Mouse (Mus musculus): Measurements from ENCODE around the gene Nectin1. TPM values are rescaled to one million over a fixed set of nuclear protein-coding genes. Genes with fewer than 3 reads are reported as not detected.

Gene Nectin1
- polyA plus RNA-seq, 1 experiment from 2014 or later = 13.0 TPM

DNA sequence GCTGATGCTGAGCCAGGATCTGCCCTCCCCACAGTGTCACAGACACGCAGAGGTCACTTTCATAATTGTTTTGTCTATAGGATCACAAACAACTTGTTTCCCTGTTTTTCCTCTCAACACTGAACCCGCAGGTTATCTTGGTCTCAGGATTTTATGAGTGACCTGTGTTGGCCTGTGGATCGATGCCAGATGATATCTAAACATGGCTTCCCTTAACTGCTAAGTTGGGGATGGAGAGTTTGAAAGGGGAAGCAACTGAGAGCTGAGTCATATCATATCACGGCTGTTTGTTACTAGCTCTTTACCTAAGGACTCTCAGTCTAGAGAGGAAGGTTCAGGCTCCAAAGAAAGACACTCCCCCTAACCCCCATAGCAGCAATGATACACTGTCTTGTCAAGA lies 11.7 kb downstream of the Nectin1 start:
- 73% methylated on average over 4 of the region's 4 CpGs for WGBS
- peak overlapping the region; percentile 33; the same call in 1 of the 2 replicates for H3K9ac ChIP-seq
- H3K27me3 ChIP-seq = no peaks in the 10 kb centered on the region
- H3K4me1 ChIP-seq = peaks cover 98% of the 10 kb centered on the region
- peak overlapping the region; percentile 88 for H3K27ac ChIP-seq
- no peaks in the 10 kb centered on the region for H3K36me3 ChIP-seq
- H3K4me3 ChIP-seq = no peak overlapping the region
- no peak for ATAC-seq (ENCODE audit: low FRiP score)
- peak overlapping the region; percentile 14; the same call in 1 of the 2 replicates for H3K4me2 ChIP-seq (replicated peaks)
- no peaks in the 10 kb centered on the region for H3K9me3 ChIP-seq (replicated peaks)

DNA sequence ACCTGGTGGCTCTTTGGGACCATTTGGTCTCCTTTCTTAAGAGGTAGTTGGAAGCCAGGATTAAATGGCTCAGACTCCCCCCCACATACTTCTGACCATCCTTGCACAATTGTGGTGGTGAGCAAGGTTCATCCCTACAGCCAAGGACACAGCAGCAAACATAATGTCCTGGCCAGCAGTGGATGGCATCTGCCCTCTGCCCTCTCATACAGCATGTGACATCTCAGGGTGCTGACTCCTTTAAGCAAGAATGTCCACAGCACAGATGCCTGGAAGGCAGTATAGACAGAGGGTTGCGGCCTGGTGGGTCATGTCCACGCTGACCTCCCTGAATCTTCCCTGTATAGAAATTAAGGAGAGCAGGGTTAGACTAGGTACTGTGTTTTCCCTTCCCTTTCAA lies 12.1 kb downstream of the Nectin1 start:
- WGBS = 84% methylated on average over 2 of the region's 2 CpGs
- Histone ChIP-seq H3K4me3 (no peak overlapping the region), H3K4me1 (peaks cover 96% of the 10 kb centered on the region), H3K27ac (0 out of 2 replicates have a peak overlapping the region, but pooled peaks have one; percentile 2), H3K36me3 (no peaks in the 10 kb centered on the region), H3K4me2 (replicated peaks) (no peak overlapping the region), H3K9ac (no peak overlapping the region), H3K27me3 (no peaks in the 10 kb centered on the region), H3K9me3 (replicated peaks) (no peaks in the 10 kb centered on the region)
- no peak for ATAC-seq (ENCODE audit: low FRiP score)

DNA sequence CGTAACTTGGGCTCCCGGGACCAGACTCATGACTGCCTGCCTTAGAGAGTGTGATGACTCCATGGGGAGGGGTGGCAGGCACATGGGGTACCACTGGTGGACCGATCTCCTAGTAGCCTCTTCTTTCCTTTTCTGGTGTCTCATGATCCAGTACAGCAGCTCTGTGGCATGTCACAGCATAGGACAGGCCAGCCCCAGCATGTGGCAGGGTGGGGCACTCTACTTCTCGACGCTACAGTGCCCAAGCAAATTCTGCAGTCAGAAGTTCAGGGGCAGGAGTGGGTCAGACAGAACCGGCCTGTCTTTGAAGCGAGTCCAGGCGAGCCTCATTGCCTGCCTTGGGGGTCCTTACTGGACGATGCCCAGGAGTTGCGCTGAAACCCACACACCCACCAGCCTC lies 13.4 kb downstream of the Nectin1 start:
- H3K4me2 ChIP-seq (replicated peaks) = no peak overlapping the region
- H3K36me3 ChIP-seq = no peaks in the 10 kb centered on the region
- H3K4me3 ChIP-seq = no peak overlapping the region
- H3K27me3 ChIP-seq = no peaks in the 10 kb centered on the region
- no peak overlapping the region for H3K9ac ChIP-seq
- H3K9me3 ChIP-seq (replicated peaks) = no peaks in the 10 kb centered on the region
- H3K27ac ChIP-seq = no peak overlapping the region
- 75% methylated on average over 9 of the region's 10 CpGs for WGBS
- peaks cover 96% of the 10 kb centered on the region for H3K4me1 ChIP-seq
- ATAC-seq (ENCODE audit: low FRiP score) = no peak

DNA sequence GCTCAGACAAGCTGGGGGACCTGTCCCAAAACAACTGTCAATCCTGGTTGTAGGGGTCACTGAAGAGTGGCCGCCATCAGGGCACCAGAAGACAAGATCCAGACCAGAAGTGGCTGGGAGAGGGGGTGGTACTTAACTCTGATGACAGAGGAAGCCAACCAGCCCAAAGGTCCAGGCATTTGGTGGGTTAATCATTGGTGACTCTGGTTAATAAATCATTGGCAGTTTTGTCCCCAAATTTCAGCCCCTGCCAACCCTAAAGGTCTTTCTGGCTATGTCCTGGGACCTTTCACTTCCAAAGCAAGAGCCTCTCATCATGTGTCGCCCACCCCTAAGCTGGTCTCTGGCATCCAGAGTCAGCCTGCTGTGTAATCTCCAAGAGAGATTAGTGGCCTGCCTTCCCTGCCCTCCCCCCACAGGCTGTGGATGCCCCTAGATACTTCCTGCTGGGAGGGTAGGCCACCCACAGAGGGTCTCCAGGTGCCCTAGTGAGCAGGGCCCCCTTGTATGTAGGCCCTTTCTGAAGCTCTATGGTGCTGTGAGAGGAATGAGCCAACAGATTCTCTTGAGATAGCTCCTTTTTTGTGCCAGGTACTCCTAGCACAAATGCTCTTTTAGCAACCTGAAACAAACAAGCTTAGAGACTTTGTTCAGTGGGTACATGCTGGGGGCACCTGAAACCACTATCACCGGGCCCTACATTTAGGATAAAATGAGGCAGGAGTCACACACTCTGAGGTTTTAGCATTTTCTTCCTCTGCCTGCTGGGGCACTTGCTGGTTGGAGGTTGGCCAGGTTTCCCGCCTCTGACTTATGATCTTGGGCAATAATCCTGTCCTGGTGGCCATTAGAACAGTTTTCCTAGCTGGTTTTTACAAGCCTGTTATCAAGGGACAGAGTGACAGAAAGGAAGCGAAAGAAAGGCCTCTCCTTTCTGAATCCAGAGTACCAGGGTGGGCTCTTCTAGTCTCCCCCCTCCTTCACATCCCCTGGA lies 14.5 kb downstream of the Nectin1 start:
- Histone ChIP-seq H3K27ac (no peak overlapping the region), H3K36me3 (no peaks in the 10 kb centered on the region), H3K27me3 (no peaks in the 10 kb centered on the region)

DNA sequence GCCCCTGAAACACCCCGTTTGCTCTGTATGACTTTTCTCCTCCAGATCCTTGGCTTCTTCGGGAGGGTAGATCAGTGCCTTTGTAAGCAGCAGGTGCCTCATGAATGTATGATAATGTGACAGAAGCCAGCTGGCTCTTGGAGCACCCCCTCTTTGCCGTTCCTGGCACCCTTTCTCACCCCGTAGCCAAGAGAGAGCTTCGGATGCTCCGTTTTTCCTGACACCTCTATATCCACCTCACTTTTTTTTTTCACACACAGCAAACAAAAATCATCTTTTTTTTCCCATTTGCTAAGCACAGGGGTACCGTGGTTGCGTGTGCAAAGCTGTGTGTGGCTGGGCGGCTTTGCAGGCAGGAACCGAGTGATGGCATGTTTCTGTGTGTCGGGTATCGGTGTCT lies 16.3 kb downstream of the Nectin1 start:
- peaks cover 73% of the 10 kb centered on the region for H3K4me1 ChIP-seq
- H3K9me3 ChIP-seq (replicated peaks) = 0 out of 2 replicates have a peak, but pooled peaks cover 4% of the 10 kb centered on the region
- no peaks in the 10 kb centered on the region for H3K27me3 ChIP-seq
- H3K4me3 ChIP-seq = no peak overlapping the region
- H3K27ac ChIP-seq = 0 out of 2 replicates have a peak overlapping the region, but pooled peaks have one; percentile 24
- no peaks in the 10 kb centered on the region for H3K36me3 ChIP-seq
- H3K4me2 ChIP-seq (replicated peaks) = no peak overlapping the region
- no peak overlapping the region for H3K9ac ChIP-seq
- no peak for ATAC-seq (ENCODE audit: low FRiP score)
- WGBS = 78% methylated on average over 12 of the region's 12 CpGs

More for the DNA sequence above, 14.5 kb downstream of the Nectin1 start:
- H3K4me3 ChIP-seq = no peak overlapping the region
- no peak overlapping the region for H3K9ac ChIP-seq
- no peak for ATAC-seq (ENCODE audit: low FRiP score)
- 70% methylated on average over 5 of the region's 5 CpGs for WGBS
- no peaks in the 10 kb centered on the region for H3K9me3 ChIP-seq (replicated peaks)
- no peak overlapping the region for H3K4me2 ChIP-seq (replicated peaks)
- peaks cover 86% of the 10 kb centered on the region for H3K4me1 ChIP-seq

DNA sequence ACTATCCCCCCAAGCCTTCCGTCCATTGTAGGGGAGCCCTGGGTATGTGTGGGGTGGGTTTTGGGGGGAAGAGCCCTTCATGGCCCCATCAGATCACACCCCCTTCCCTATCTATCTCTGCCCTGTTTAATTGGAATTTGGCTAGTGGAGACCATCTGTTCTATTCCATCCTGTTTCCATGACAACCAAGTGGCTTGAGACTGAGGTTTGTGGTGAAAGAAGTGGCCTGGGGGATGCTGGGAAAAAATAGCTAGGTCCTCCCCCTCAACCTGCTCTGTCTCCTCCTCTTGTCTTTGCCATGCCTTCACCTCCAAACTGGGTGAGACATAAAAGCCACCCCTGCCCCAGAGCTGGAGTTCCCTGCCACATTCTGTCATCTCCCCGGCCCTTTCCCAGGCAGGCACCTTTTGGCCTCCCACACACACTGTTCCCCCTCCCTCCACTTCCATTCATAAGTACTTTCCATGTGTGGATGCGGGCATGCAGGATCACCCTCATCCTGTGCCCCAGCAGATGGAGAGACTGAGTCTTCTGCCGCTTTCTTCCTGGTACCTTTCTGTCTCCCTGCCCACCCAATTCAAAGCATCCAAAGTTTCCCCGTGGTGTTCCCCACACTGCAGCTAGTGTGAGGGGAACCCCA lies 17.5 kb downstream of the Nectin1 start:
- peak; percentile 71 for ATAC-seq (ENCODE audit: low FRiP score)
- Histone ChIP-seq H3K36me3 (no peaks in the 10 kb centered on the region), H3K9ac (no peak overlapping the region; the same call in 1 of the 2 replicates), H3K4me3 (no peak overlapping the region), H3K27me3 (no peaks in the 10 kb centered on the region), H3K4me2 (replicated peaks) (peak overlapping the region; percentile 22; the same call in 1 of the 2 replicates), H3K27ac (peak overlapping the region; percentile 80), H3K4me1 (peaks cover 70% of the 10 kb centered on the region), H3K9me3 (replicated peaks) (0 out of 2 replicates have a peak, but pooled peaks cover 4% of the 10 kb centered on the region)
- 43% methylated on average over 5 of the region's 5 CpGs for WGBS

DNA sequence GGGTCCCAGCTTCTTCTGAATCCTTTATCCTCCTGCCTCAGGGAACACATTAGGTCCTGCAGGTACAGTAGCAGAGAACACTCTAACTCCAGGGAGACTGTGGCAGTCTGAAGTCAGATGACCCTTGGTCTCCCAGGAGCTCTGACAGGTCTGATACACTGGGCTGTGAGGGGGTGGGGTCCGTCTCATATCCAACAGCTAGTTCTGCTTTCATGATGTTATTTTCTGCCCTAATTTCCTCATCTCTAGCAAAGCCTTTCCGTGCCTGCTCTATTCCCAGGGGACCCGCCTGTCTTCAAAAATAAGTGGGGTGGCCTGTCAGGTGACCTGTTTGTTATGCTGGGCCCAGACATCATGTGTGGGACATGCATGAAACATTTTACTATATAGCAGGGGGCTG lies 18.2 kb downstream of the Nectin1 start:
- no peak overlapping the region for H3K9ac ChIP-seq
- no peaks in the 10 kb centered on the region for H3K27me3 ChIP-seq
- peaks cover 70% of the 10 kb centered on the region for H3K4me1 ChIP-seq
- H3K4me3 ChIP-seq = no peak overlapping the region
- H3K27ac ChIP-seq = peak overlapping the region; percentile 70
- 0 out of 2 replicates have a peak overlapping the region, but pooled peaks have one; percentile 22 for H3K4me2 ChIP-seq (replicated peaks)
- 0 out of 2 replicates have a peak, but pooled peaks cover 4% of the 10 kb centered on the region for H3K9me3 ChIP-seq (replicated peaks)
- no peak for ATAC-seq (ENCODE audit: low FRiP score)
- H3K36me3 ChIP-seq = no peaks in the 10 kb centered on the region
- 69% methylated on average over 3 of the region's 3 CpGs for WGBS

DNA sequence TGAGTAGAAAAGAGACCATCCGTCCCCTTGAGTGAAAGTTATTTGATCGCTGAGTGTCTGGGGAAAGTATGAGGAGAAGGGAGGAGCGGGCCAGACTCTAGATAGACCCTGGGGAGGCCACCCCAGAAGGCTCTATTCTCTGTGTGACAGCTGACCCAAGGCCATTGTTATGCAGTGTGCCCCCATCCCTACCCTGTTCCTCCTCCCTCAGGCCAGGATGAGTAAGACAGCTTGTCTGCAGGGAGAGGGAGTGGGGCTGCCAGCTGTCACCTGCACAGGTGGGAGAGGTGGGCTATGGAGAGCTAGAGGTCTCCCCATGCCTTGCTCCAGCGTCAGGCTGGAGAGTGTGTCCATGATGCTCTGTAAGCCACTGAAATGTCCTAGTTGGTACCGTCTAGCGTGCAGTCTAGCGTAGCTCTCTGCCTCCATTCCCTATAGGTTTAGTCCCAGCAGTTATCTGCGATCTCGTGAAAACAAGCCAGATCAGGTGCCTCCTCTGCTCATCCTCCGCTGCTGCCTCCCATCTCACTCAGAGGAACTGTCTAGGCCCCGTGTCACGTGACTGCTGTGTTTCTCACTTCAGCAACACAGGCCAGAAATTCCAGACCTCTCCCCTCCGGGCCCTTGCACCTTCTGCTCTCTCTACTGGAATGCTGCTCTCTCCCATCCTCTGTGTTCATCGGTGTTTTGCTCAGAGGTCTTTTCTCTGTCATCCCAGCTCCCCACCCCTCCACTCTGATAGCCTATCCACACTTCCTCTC lies 21.8 kb downstream of the Nectin1 start:
- Histone ChIP-seq H3K27ac (no peak overlapping the region), H3K4me3 (no peak overlapping the region), H3K36me3 (no peaks in the 10 kb centered on the region), H3K27me3 (no peaks in the 10 kb centered on the region), H3K9me3 (replicated peaks) (0 out of 2 replicates have a peak, but pooled peaks cover 4% of the 10 kb centered on the region), H3K4me2 (replicated peaks) (no peak overlapping the region), H3K4me1 (peaks cover 71% of the 10 kb centered on the region), H3K9ac (no peak overlapping the region)
- ATAC-seq (ENCODE audit: low FRiP score) = no peak
- 57% methylated on average over 14 of the region's 14 CpGs for WGBS

DNA sequence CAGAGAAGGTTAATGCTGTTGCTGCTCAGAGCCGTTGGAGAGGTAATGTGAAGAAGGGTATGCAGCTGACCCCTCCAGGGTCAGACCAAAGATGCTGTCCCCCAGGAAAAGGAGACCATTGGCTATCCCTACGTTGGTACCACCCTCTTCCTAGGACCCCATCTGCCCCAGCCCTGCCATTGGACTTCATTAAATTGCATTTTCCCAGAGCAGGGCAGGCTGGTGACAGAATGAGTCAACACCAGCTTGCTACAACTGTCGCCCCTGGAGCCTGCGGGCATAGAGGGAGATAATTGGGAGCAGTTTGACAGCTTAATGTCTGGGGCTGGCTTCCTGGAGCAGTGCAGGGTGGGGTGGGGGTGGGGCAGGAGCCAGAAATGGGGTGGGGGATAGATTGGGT lies 25.0 kb downstream of the Nectin1 start:
- 9% methylated on average over 4 of the region's 4 CpGs for WGBS
- no peak overlapping the region for H3K4me3 ChIP-seq
- ATAC-seq (ENCODE audit: low FRiP score) = peak; percentile 76
- peaks cover 64% of the 10 kb centered on the region for H3K4me1 ChIP-seq
- H3K27me3 ChIP-seq = no peaks in the 10 kb centered on the region
- peak overlapping the region; percentile 8; the same call in 1 of the 2 replicates for H3K4me2 ChIP-seq (replicated peaks)
- H3K27ac ChIP-seq = peak overlapping the region; percentile 64; the same call in 1 of the 2 replicates
- no peaks in the 10 kb centered on the region for H3K36me3 ChIP-seq
- H3K9ac ChIP-seq = no peak overlapping the region
- 0 out of 2 replicates have a peak, but pooled peaks cover 1% of the 10 kb centered on the region for H3K9me3 ChIP-seq (replicated peaks)

DNA sequence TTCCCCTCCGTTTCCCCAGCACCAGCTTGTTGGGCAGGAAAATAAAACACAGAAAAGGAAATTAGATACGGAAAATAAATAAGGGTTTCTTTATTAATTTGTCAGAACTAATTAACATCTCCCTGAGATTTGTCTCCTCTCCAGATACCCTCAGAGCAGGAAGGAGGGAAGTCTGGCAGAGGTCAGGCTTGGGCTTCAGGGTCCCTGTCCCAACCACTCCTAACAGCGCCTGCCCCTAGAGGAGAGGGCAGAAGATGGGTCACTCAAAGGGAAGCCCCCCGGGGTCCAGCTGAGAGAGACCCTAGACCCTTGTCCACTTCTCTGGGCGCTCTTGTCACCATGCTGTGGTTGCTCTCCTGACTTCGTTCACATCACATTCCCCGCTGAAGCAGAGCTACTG lies 25.4 kb downstream of the Nectin1 start:
- peaks cover 68% of the 10 kb centered on the region for H3K4me1 ChIP-seq

DNA sequence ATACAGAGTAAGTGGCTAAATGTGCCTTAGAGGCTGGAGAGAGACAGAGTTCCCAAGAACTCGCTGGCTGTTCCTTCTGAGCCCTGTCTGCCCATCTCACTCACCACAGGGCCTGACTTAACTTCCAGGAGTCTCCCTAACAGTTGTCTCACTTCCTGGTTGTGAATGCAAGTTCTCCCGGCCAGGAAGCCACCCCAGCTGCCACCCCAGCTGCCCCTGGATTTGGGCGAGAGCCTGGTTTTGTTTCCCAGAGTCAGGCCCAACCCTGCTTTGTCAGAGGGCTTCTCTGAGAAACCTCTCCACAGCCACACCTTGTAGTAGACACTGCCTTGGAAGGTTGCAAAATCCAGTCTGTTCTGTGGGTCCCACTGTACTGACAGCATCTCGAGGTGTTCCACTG lies 26.2 kb downstream of the Nectin1 start:
- H3K27ac ChIP-seq = no peak overlapping the region
- no peak overlapping the region for H3K9ac ChIP-seq
- H3K4me3 ChIP-seq = no peak overlapping the region
- no peak for ATAC-seq (ENCODE audit: low FRiP score)
- peaks cover 68% of the 10 kb centered on the region for H3K4me1 ChIP-seq
- H3K4me2 ChIP-seq (replicated peaks) = no peak overlapping the region
- H3K9me3 ChIP-seq (replicated peaks) = no peaks in the 10 kb centered on the region
- WGBS = 79% methylated on average over 4 of the region's 4 CpGs
- H3K36me3 ChIP-seq = no peaks in the 10 kb centered on the region
- H3K27me3 ChIP-seq = no peaks in the 10 kb centered on the region

More for the DNA sequence above, 25.4 kb downstream of the Nectin1 start:
- no peak overlapping the region for H3K4me3 ChIP-seq
- no peaks in the 10 kb centered on the region for H3K9me3 ChIP-seq (replicated peaks)
- no peak for ATAC-seq (ENCODE audit: low FRiP score)
- peak overlapping the region; percentile 64; the same call in 1 of the 2 replicates for H3K27ac ChIP-seq
- no peaks in the 10 kb centered on the region for H3K36me3 ChIP-seq
- H3K4me2 ChIP-seq (replicated peaks) = 0 out of 2 replicates have a peak overlapping the region, but pooled peaks have one; percentile 8
- 61% methylated on average over 7 of the region's 7 CpGs for WGBS
- H3K27me3 ChIP-seq = no peaks in the 10 kb centered on the region
- no peak overlapping the region for H3K9ac ChIP-seq
